Comparison of ENCODE assay signal across 7 mouse cellular contexts in the genomic region with DNA sequence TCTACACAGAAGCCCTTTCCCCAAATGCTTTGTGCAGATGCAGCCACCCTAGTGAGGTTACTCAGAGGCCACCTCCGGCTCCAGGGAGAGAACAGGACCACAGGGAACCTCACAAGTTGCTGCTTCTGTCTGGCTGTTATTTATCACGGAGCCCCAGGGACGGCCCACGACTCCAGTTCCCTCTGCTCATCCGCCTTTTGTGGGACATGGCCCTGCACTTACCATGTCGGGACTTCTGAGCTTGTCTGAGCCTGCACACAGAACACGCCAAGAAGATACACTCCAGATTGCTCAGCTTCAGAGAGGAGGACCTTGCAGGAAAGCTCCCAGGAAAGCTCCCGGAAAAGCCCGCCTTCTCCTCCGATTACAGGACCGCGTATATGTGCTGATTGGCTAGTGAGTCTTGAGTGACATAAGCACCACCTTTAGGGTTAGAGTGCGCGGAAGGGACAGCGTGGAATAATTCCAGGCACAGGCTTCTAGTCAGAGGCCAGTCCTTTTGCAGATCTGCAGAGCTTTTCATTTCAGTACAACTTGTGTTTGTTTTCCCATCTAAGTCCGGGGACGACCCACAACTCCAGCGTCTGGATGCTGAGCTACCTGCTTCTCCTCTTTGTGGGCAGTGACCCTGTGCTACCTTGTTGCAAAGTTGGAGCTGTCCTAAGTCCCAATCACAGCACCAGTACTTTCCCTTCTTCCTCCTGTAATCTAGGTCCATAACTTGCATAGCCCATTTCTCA. TPM values are rescaled to one million over a fixed set of nuclear protein-coding genes. Genes with fewer than 3 reads are reported as not detected.
DNase-seq lines count a peak whose midpoint lies in the region; ATAC-seq lines count a peak whose summit lies in the region.
"Not testable (repeated sequence)": the region's sequence is repeated elsewhere in the genome, so short reads cannot be mapped to it uniquely, and the experiment has no call there.

A gene (minus strand): TSS at position 307 of the 740 bp plus-strand sequence.

- H3K27me3 ChIP-seq in embryonic facial prominence, embryonic 14.5 days (replicated peaks; ENCODE audit: control insufficient read depth, insufficient read depth, low read length); limb, embryonic 11.5 days (ENCODE audit: control insufficient read depth, insufficient read depth, low read length); midbrain, embryonic 12.5 days: not testable (repeated sequence)

- H3K4me1 ChIP-seq in embryonic facial prominence, embryonic 14.5 days (ENCODE audit: control insufficient read depth, insufficient read depth, low read length); limb, embryonic 11.5 days (ENCODE audit: control insufficient read depth, insufficient read depth, low read length); midbrain, embryonic 12.5 days: not testable (repeated sequence)

- 0% methylated on average over 15 of the region's 18 CpGs for WGBS in embryonic facial prominence, embryonic 14.5 days
- under 1% methylated on average over 18 of the region's 18 CpGs for WGBS in limb, embryonic 11.5 days
- under 1% methylated on average over 18 of the region's 18 CpGs for WGBS in midbrain, embryonic 12.5 days

- H3K9ac ChIP-seq in embryonic facial prominence, embryonic 14.5 days (ENCODE audit: low read depth, low read length) = peak within 1 kb of the TSS; percentile 55
- peak within 1 kb of the TSS; percentile 30; the same call in 1 of the 2 replicates for H3K9ac ChIP-seq in limb, embryonic 11.5 days (ENCODE audit: low read length)
- peak within 1 kb of the TSS; percentile 63 for H3K9ac ChIP-seq in midbrain, embryonic 12.5 days (replicated peaks)

- H3K4me2 ChIP-seq in embryonic facial prominence, embryonic 14.5 days (ENCODE audit: low read depth, low read length) = peak within 1 kb of the TSS; percentile 49
- H3K4me2 ChIP-seq in limb, embryonic 11.5 days (ENCODE audit: low read depth, severe bottlenecking) = peak within 1 kb of the TSS; percentile 36
- peak within 1 kb of the TSS; percentile 56 for H3K4me2 ChIP-seq in midbrain, embryonic 12.5 days (replicated peaks)

- not testable (repeated sequence) for H3K9me3 ChIP-seq in embryonic facial prominence, embryonic 14.5 days (ENCODE audit: control insufficient read depth, low read length); limb, embryonic 11.5 days (ENCODE audit: control insufficient read depth, low read length); midbrain, embryonic 12.5 days

- not testable (repeated sequence) for H3K27ac ChIP-seq in embryonic facial prominence, embryonic 14.5 days (replicated peaks; ENCODE audit: low read depth, low read length); limb, embryonic 11.5 days (replicated peaks; ENCODE audit: low read depth, low read length); midbrain, embryonic 12.5 days (replicated peaks)

- peak; percentile 100 for ATAC-seq in embryonic facial prominence, embryonic 14.5 days (ENCODE audit: low read depth)
- peak; percentile 99 for ATAC-seq in limb, embryonic 11.5 days (ENCODE audit: insufficient number of reproducible peaks, low FRiP score, low TSS enrichment, low read depth)
- peak; percentile 100 for ATAC-seq in midbrain, embryonic 12.5 days (ENCODE audit: low FRiP score, low read depth)

- peak within 1 kb of the TSS; percentile 45 for H3K4me3 ChIP-seq in embryonic facial prominence, embryonic 14.5 days (ENCODE audit: low read depth, low read length)
- H3K4me3 ChIP-seq in limb, embryonic 11.5 days (ENCODE audit: low read depth, low read length) = peak within 1 kb of the TSS; percentile 41
- peak within 1 kb of the TSS; percentile 53 for H3K4me3 ChIP-seq in midbrain, embryonic 12.5 days

- DNase-seq in adrenal gland, postnatal 4 days (ENCODE audit: low spot score in 2 of 2) = peak; percentile 14 to 43
- peak; percentile 80 for DNase-seq in embryonic facial prominence, embryonic 14.5 days (ENCODE audit: low spot score)
- DNase-seq in heart, adult 8-10 months (ENCODE audit: low spot score) = peak; percentile 80
- DNase-seq in kidney, adult 8-10 months = peak; percentile 78 to 82
- peak; percentile 70 for DNase-seq in limb, embryonic 11.5 days (ENCODE audit: low spot score)
- peak; percentile 38 for DNase-seq in skeletal muscle tissue, adult 2 months (ENCODE audit: low read depth, low spot score)

- not testable (repeated sequence) for H3K36me3 ChIP-seq in embryonic facial prominence, embryonic 14.5 days (ENCODE audit: control insufficient read depth, insufficient read depth, low read length); limb, embryonic 11.5 days (ENCODE audit: control insufficient read depth, insufficient read depth, low read length); midbrain, embryonic 12.5 days

RNA-seq across cellular contexts. Expression of the gene that starts here (rescaled TPM):
- total RNA-seq in adrenal gland, postnatal 4 days (2021) = 1 to 10 TPM; 9.2 to 9.8 TPM
- 5.9 and 6.2 TPM in 2 replicates for polyA plus RNA-seq in embryonic facial prominence, embryonic 14.5 days (2014; fragmentation: Nextera tagmentation; extraction: Ambion mirVana)
- 1 to 10 TPM; 6.4 to 8.4 (median 7.9) TPM for total RNA-seq in heart, adult 8-10 months (2022)
- polyA plus RNA-seq in limb, embryonic 11.5 days (2014; fragmentation: Nextera tagmentation; extraction: Ambion mirVana) = 8.9 and 9.0 TPM in 2 replicates
- polyA plus RNA-seq in midbrain, embryonic 12.5 days (2016; fragmentation: Nextera tagmentation; extraction: Ambion mirVana) = 9.4 and 9.8 TPM in 2 replicates

Comparison
In these comparisons a context has a peak if more than half of its experiments do, and no peak if none do; other contexts are left out.
1. DNase-seq: peak in every context shown above with its lines; median percentile 80 in embryonic facial prominence, embryonic 14.5 days; 80 in heart, adult 8-10 months; 80 in kidney, adult 8-10 months; 70 in limb, embryonic 11.5 days; 38 in skeletal muscle tissue, adult 2 months; 28 in adrenal gland, postnatal 4 days.